Mouse (Mus musculus) neutrophil, adult 65 days (primary cell): ENCODE measurements around the gene Olfr975. TPM values are rescaled to one million over a fixed set of nuclear protein-coding genes. Genes with fewer than 3 reads are reported as not detected.

Source experiments
- total RNA-seq: library from RNA; stranded (reverse); gene quantifications from 2 replicates; pipeline ENCODE4 v1.2.4, GENCODE M21; 2023

Gene Olfr975
- total RNA-seq, result not detected in 2 replicates

DNA sequence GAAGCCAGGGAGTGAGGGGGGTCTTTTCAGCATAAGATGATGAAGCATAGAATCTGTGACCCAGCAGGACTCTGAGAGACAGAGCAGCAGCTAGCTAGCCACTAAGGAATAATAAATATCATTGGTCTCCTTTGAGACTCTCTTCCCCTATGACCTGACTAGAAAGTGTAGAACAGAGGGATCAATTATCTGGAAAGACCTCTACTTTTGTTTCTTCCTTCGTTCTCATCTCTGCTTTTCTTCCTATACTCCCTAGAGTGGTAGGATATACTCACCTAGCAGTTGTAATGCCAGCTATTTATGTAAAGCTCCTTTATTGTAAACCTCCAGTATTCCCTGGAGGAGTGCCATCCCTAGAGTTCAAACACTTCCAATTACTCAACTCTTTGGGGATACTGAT, at the start of gene Olfr975:
Olfr975 (minus strand) TSS at position 101 of the 400 bp plus-strand sequence.

DNA sequence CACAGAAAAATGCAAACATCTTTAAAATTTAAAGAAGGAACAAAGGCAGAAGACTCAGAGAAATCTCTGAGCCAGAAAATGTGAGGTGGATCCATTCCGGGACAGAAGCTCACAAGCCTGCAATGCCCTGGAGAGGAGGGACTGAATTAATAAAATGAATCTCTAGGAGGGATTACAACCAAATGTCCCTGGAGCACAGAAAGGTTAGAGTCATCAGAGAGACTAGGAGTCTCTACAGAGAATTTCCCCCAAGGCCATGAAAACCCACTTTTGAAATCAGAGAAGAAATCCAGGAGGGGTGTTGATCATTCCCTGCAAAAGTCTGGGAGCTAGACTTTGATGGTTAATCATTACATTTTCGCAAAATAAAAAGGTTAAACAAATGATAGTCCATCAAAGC, 40.0 kb upstream of the Olfr975 start, which contains the start of gene Olfr978:
Olfr978 (plus strand) TSS at position 301 of the 400 bp plus-strand sequence.

DNA sequence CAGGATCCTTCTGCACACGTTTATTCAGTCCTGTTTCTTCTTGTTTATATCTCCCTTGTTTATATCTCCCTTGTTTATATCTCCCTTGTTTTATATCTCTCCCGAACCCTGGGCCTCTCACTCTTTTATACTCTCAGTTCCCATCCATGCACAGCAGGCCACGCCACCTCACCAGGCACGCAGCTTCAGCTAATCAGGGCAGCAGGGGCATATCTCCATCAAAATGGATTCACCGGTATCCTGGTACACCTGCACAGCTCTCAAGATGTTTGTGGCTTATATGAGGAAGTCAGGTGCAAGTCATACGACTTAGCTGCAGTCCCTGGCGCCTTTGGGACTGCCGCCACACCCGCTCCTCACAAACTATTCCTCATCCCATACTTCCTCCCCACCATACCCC, 9.2 kb upstream of the Olfr975 start, which contains the start of gene Olfr976:
Olfr976 (minus strand) TSS at position 101 of the 400 bp plus-strand sequence.

GRCm38 (mm10) chr9:39937201-39937600, 14.6 kb downstream of the Olfr975 start, which contains the start of gene Olfr974:
Olfr974 (plus strand) TSS chr9:39937501.

DNA sequence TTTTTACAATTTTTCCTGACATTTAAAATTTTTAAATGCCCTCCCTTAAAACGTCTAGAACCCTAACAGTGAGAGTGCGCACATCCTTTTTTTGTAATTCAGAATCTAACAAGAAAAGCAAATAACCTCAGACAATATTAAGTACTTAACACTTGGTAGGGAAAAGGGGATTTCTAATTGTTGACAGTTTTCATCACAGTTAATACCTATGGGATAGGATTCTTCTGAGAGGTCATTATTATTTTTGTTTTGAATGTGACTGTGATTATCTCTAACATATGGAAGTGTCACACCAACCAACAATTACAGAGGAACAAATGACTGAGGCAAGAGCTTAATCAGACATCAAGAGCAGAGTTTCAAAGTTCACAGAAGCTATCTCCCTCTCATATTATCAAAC, 44.8 kb downstream of the Olfr975 start, which contains the start of gene Olfr229:
Olfr229 (plus strand) TSS at position 301 of the 400 bp plus-strand sequence.

Other genes with a start within 250 kb of the Olfr975 start
- not detected in 2 replicates for gene Olfr149, start 244.9 kb downstream of the Olfr975 start, total RNA-seq
- not detected in 2 replicates for gene Olfr965, start 240.7 kb downstream of the Olfr975 start, total RNA-seq
- not detected in 2 replicates for gene Olfr150, start 221.1 kb downstream of the Olfr975 start, total RNA-seq
- not detected in 2 replicates for gene Olfr967, start 205.8 kb downstream of the Olfr975 start, total RNA-seq
- not detected in 2 replicates for gene Olfr968, start 168.8 kb downstream of the Olfr975 start, total RNA-seq
- gene Olfr969, start 161.1 kb downstream of the Olfr975 start, total RNA-seq, result not detected in 2 replicates
- not detected in 2 replicates for gene Olfr970, start 143.2 kb downstream of the Olfr975 start, total RNA-seq
- not detected in 2 replicates for gene Olfr971, start 115.2 kb downstream of the Olfr975 start, total RNA-seq
- not detected in 2 replicates for gene Olfr972, start 85.6 kb downstream of the Olfr975 start, total RNA-seq
- gene Olfr229, start 44.7 kb downstream of the Olfr975 start, total RNA-seq, result not detected in 2 replicates
- not detected in 2 replicates for gene Olfr974, start 14.5 kb downstream of the Olfr975 start, total RNA-seq
- gene Olfr976, start 9.1 kb upstream of the Olfr975 start, total RNA-seq, result not detected in 2 replicates
- not detected in 2 replicates for gene Olfr978, start 40.1 kb upstream of the Olfr975 start, total RNA-seq
- gene Olfr979, start 51.4 kb upstream of the Olfr975 start, total RNA-seq, result not detected in 2 replicates
- not detected in 2 replicates for gene Olfr980, start 57.5 kb upstream of the Olfr975 start, total RNA-seq
- gene Olfr981, start 69.4 kb upstream of the Olfr975 start, total RNA-seq, result not detected in 2 replicates
- gene Olfr982, start 121.8 kb upstream of the Olfr975 start, total RNA-seq, result not detected in 2 replicates
- gene Olfr983, start 141.5 kb upstream of the Olfr975 start, total RNA-seq, result not detected in 2 replicates
- 0.28 TPM in 1 of 2 replicates, not detected in the other for gene Olfr984, start 162.2 kb upstream of the Olfr975 start, total RNA-seq
- gene Olfr985, start 178.1 kb upstream of the Olfr975 start, total RNA-seq, result not detected in 2 replicates
- not detected in 2 replicates for gene Tmem225, start 196.1 kb upstream of the Olfr975 start, total RNA-seq
- gene Olfr986, start 228.9 kb upstream of the Olfr975 start, total RNA-seq, result not detected in 2 replicates
- 0.29 and 0.76 TPM in 2 replicates for gene Zfp202, start 240.3 kb upstream of the Olfr975 start, total RNA-seq